Mouse (Mus musculus) midbrain, postnatal 0 days (tissue): ENCODE data around the gene a. TPM values are rescaled to one million over a fixed set of nuclear protein-coding genes. Genes with fewer than 3 reads are reported as not detected.

ENCODE experiments used
- ATAC-seq: fragments of 200-750 bp; cut with Nextera tagmentation; 2 replicates; pipeline ENCODE4 v1.8.0; 2017; ENCODE audit warnings: moderate number of reproducible peaks, mild to moderate bottlenecking, moderate TSS enrichment, moderate library complexity; ENCODE audit not compliant: low FRiP score
- DNase-seq: peaks from one replicate; pipeline ENCODE4 v3.0.0-alpha.2; 2015; ENCODE audit warnings: low spot score
- H3K27ac ChIP-seq: fragments of 300-500 bp; sonication (generic); 2 replicates; pipeline ENCODE4 v1.5.1; 2014; ENCODE audit warnings: low read depth, mild to moderate bottlenecking, low read length, mixed read lengths
- H3K27me3 ChIP-seq: fragments of 300-500 bp; sonication (generic); 2 replicates; pipeline ENCODE4 v1.6.1; 2014; ENCODE audit warnings: low read length, control low read depth, mixed read lengths; ENCODE audit not compliant: insufficient read depth
- H3K36me3 ChIP-seq: fragments of 300-500 bp; sonication (generic); 2 replicates; pipeline ENCODE4 v1.6.1; 2014; ENCODE audit warnings: low read length, control low read depth, mixed read lengths; ENCODE audit not compliant: insufficient read depth
- H3K4me1 ChIP-seq: fragments of 300-500 bp; sonication (generic); 2 replicates; pipeline ENCODE4 v1.6.1; 2014; ENCODE audit warnings: mild to moderate bottlenecking, control low read depth, antibody characterized with exemption, low read length, mixed read lengths; ENCODE audit not compliant: insufficient read depth
- H3K4me2 ChIP-seq: fragments of 300-500 bp; sonication (generic); 2 replicates; pipeline ENCODE4 v1.6.1; 2014; ENCODE audit warnings: low read depth, mild to moderate bottlenecking, low read length, mixed read lengths; ENCODE audit not compliant: poor library complexity, severe bottlenecking
- H3K4me3 ChIP-seq: fragments of 300-500 bp; sonication (generic); 2 replicates; pipeline ENCODE4 v1.5.1; 2014; ENCODE audit warnings: low read depth, mild to moderate bottlenecking, low read length, moderate library complexity
- H3K9ac ChIP-seq: fragments of 300-500 bp; sonication (generic); replicated peaks from 2 replicates; pipeline ENCODE4 v1.6.1; 2014; ENCODE audit warnings: mild to moderate bottlenecking, low read length, moderate library complexity, mixed read lengths; ENCODE audit not compliant: poor library complexity, severe bottlenecking
- H3K9me3 ChIP-seq: fragments of 300-500 bp; sonication (generic); 2 replicates; pipeline ENCODE4 v1.6.1; 2016; ENCODE audit warnings: low read length, control low read depth
- CTCF ChIP-seq: IDR thresholded peaks from 2 replicates; pipeline ENCODE4 v1.5.1; 2016; ENCODE audit warnings: antibody characterized with exemption, mild to moderate bottlenecking
- WGBS: fragments of 180-500 bp; shearing (Covaris S2); extraction: QIAGEN DNeasy Blood & Tissue Kit; methylation state at CpG from one replicate; pipeline ENCODE4 v1.1.7; 2014; 5-methylcytosine and 5-hydroxymethylcytosine counted together
- polyA plus RNA-seq: library from polyadenylated mRNA; unstranded; fragments of >200 nt; fragmentation: Nextera tagmentation; extraction: Ambion mirVana; gene quantifications from 2 replicates; pipeline ENCODE4 v1.2.1, GENCODE M21; 2015
- total RNA-seq: library from RNA; depleted of rRNA; stranded (reverse); fragments of >200 nt; gene quantifications from 2 replicates; pipeline ENCODE4 v1.2.3, GENCODE M21; 2014

a gene
- total and polyA plus RNA-seq, 2 experiments from 2014 or later, result 1.1 TPM; not detected in 1

DNA sequence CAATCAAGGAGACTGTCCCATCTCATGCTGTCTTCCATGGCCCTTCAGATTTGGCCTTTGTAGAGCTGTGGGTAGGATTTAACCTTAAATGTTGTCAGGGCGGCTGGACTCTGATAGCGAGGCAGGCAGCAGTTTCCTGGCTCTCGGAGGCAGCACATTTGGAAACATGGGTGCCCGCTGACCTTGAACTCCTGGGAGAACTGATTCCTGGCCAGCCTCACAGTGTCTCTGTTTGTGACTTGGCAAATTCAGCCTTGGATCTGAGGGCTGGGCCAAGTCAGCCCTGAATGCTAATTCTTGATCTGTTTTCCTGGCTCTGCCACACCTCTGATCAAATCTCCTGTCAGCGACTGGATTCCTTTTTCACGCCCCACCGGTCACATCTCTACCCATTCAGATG is 14.7 kb upstream of the a start:
- H3K36me3 ChIP-seq, result no peaks in the 10 kb centered on the region
- H3K4me2 ChIP-seq, result no peak overlapping the region
- H3K27me3 ChIP-seq, result no peaks in the 10 kb centered on the region
- H3K4me3 ChIP-seq, result no peak overlapping the region
- DNase-seq (no peak), ATAC-seq (no peak)
- H3K27ac ChIP-seq, result no peak overlapping the region
- no peak overlapping the region for H3K9ac ChIP-seq
- TF ChIP-seq CTCF, result no peak
- no peaks in the 10 kb centered on the region for H3K4me1 ChIP-seq
- WGBS, result 69% methylated on average over 7 of the region's 7 CpGs
- no peaks in the 10 kb centered on the region for H3K9me3 ChIP-seq

- no peaks in the 10 kb centered on the region for H3K4me1 ChIP-seq
- H3K9ac ChIP-seq, result no peak overlapping the region
- H3K4me3 ChIP-seq, result no peak overlapping the region
- H3K27me3 ChIP-seq, result no peaks in the 10 kb centered on the region
- no peaks in the 10 kb centered on the region for H3K36me3 ChIP-seq
- ATAC-seq (no peak), DNase-seq (no peak)
- H3K9me3 ChIP-seq, result no peaks in the 10 kb centered on the region
- WGBS, result 36% methylated on average over 3 of the region's 3 CpGs
- no peak overlapping the region for H3K27ac ChIP-seq
- H3K4me2 ChIP-seq, result no peak overlapping the region
- no peak for TF ChIP-seq CTCF
Observed at GRCm38 (mm10) chr2:154779648-154780047, 11.6 kb upstream of the a start.

GRCm38 (mm10) chr2:154782361-154782760 is 8.8 kb upstream of the a start:
- no peaks in the 10 kb centered on the region for H3K36me3 ChIP-seq
- no peak for TF ChIP-seq CTCF
- no peak overlapping the region for H3K9ac ChIP-seq
- H3K4me2 ChIP-seq, result no peak overlapping the region
- 69% methylated on average over 4 of the region's 4 CpGs for WGBS
- H3K9me3 ChIP-seq, result no peaks in the 10 kb centered on the region
- H3K4me3 ChIP-seq, result no peak overlapping the region
- no peaks in the 10 kb centered on the region for H3K27me3 ChIP-seq
- DNase-seq (no peak), ATAC-seq (no peak)
- H3K4me1 ChIP-seq, result no peaks in the 10 kb centered on the region
- no peak overlapping the region for H3K27ac ChIP-seq

DNA sequence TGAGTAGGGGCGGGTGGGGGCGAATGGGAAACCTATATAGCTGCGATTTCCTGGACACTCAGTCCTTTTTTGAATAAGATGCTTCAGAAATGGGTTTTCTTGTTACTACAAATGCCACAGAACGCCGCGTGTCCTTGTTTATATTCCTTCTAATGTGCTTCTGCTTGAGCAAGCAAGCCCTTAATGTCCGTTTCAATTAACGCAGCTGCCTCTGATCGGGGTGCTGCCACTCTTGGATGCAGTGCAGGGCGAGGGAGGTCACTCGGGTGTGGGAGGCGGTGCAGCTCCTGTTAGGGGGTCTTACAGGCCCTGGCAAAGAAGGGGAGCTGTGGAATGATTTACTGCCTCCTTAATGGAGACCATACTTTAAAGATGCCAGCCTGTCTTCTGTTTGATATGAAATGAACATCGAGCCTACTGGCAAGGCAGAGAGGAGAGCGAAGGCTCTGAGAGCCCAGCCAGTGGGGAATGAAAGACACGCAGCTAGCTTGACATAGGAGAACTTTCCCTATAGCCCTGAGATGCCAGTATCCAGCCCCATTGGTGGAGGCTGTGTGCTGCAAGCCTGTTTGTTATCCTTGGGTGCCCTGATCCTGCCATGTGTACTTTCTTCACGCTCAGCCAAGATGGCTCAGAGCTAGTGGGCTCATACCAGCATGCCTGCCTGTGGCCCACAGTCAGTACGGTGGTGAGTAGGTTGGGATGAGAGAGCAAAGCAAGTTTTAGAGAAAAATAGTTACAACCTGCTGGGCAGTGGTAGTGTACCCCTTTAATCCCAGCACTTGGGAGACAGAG is 8.1 kb upstream of the a start:
- Histone ChIP-seq H3K4me1 (no peaks in the 10 kb centered on the region), H3K4me3 (no peak overlapping the region), H3K9ac (no peak overlapping the region), H3K36me3 (no peaks in the 10 kb centered on the region), H3K4me2 (no peak overlapping the region), H3K27me3 (no peaks in the 10 kb centered on the region), H3K9me3 (no peaks in the 10 kb centered on the region), H3K27ac (no peak overlapping the region)
- ATAC-seq, result no peak
- no peak for DNase-seq
- 74% methylated on average over 17 of the region's 17 CpGs for WGBS
- no peak for TF ChIP-seq CTCF

GRCm38 (mm10) chr2:154785284-154785683 is 5.9 kb upstream of the a start:
- Histone ChIP-seq H3K36me3 (no peaks in the 10 kb centered on the region), H3K27me3 (no peaks in the 10 kb centered on the region), H3K4me2 (peak overlapping the region; percentile 0; the same call in 1 of the 2 replicates), H3K27ac (peak overlapping the region; percentile 55; the same call in 1 of the 2 replicates), H3K4me3 (no peak overlapping the region), H3K9ac (no peak overlapping the region), H3K9me3 (no peaks in the 10 kb centered on the region), H3K4me1 (no peaks in the 10 kb centered on the region)
- TF ChIP-seq CTCF, result no peak
- WGBS, result 53% methylated on average over 3 of the region's 3 CpGs
- DNase-seq (peak; percentile 31), ATAC-seq (0 out of 2 replicates have a peak, but pooled peaks have one; percentile 41)

GRCm38 (mm10) chr2:154786187-154786586 is 5.0 kb upstream of the a start:
- ATAC-seq, result no peak
- H3K4me1 ChIP-seq, result no peaks in the 10 kb centered on the region
- H3K27ac ChIP-seq, result no peak overlapping the region
- 0 out of 2 replicates have a peak, but pooled peaks have one; percentile 8 for TF ChIP-seq CTCF
- H3K9me3 ChIP-seq, result no peaks in the 10 kb centered on the region
- no peak overlapping the region for H3K9ac ChIP-seq
- H3K36me3 ChIP-seq, result no peaks in the 10 kb centered on the region
- H3K27me3 ChIP-seq, result no peaks in the 10 kb centered on the region
- no peak overlapping the region for H3K4me3 ChIP-seq
- DNase-seq, result no peak
- 39% methylated on average over 3 of the region's 3 CpGs for WGBS
- H3K4me2 ChIP-seq, result no peak overlapping the region
